In genomic region chr12:16876667-16877066, GRCm38 (mm10) we compare ENCODE assay signal across 13 mouse cellular contexts. TPM values are rescaled to one million over a fixed set of nuclear protein-coding genes. Genes with fewer than 3 reads are reported as not detected.
A peak's percentile ranks its signal among the peaks of the same experiment; 100 is the strongest.
DNase-seq lines count a peak whose midpoint lies in the region; TF ChIP-seq lines count a peak whose summit lies in the region.
"Had no signal": no experiment of that assay in that cellular context is flagged by ENCODE, and none has a peak within 500 bp of the region (broad histone marks: within the 10 kb centered on the region; RNA-seq: fewer than 3 reads in every experiment).

No protein-coding gene starts in this region.

- H3K27me3 ChIP-seq in kidney, adult 2 months (replicated peaks; ENCODE audit: control insufficient read depth, insufficient read depth, low read length), result no peaks in the 10 kb centered on the region
- H3K27me3 ChIP-seq: hindbrain, embryonic 12.5 days had no signal

- TF ChIP-seq POLR2A in kidney, adult 2 months (IDR thresholded peaks at IDR 0.05; ENCODE audit: low read depth, low read length), result no peak

- H3K4me1 ChIP-seq in kidney, adult 2 months (ENCODE audit: control insufficient read depth, insufficient read depth, low read length), result peaks cover 19% of the 10 kb centered on the region; the same call in 1 of the 2 replicates

- no peak overlapping the region for H3K4me3 ChIP-seq in gastrocnemius, adult 2 months
- H3K4me3 ChIP-seq in kidney, adult 2 months (ENCODE audit: insufficient read depth, low read depth, low read length), result no peak overlapping the region
- H3K4me3 ChIP-seq: hindbrain, embryonic 12.5 days; myocyte had no signal

- no peak for DNase-seq in gastrocnemius, adult 2 months
- no peak for DNase-seq in gastrocnemius, adult 18-20 months (ENCODE audit: low spot score)
- no peak for DNase-seq in kidney, adult 2 months
- DNase-seq in kidney, postnatal 36 days, result no peak
- peak; percentile 25 for DNase-seq in retina, embryonic 14.5 days (ENCODE audit: low spot score)
- DNase-seq in retina, postnatal 1 day, result no peak
- DNase-seq in yolk sac, embryonic 10.5 days (ENCODE audit: low spot score), result peak; percentile 51
- DNase-seq in left cerebral cortex, adult 9 months (ENCODE audit: low spot score in 2 of 2), result no peak
- DNase-seq: cerebellum, adult 18-20 months; embryo, embryonic 11 days; spleen, adult 18-20 months had no signal

- no peak for TF ChIP-seq CTCF in gastrocnemius, adult 2 months (IDR thresholded peaks at IDR 0.05)
- TF ChIP-seq CTCF in kidney, adult 2 months (conservative IDR thresholded peaks at IDR 0.05; ENCODE audit: insufficient read depth, insufficient read length, low read depth, low read length), result no peak

- peak overlapping the region; percentile 44 for H3K27ac ChIP-seq in gastrocnemius, adult 2 months
- peak overlapping the region; percentile 24; the same call in 1 of the 2 replicates for H3K27ac ChIP-seq in kidney, adult 2 months (ENCODE audit: insufficient read depth, low read depth, low read length)
- H3K27ac ChIP-seq: hindbrain, embryonic 12.5 days had no signal

- H3K36me3 ChIP-seq in kidney, adult 2 months (ENCODE audit: control insufficient read depth, insufficient read depth, low read length), result no peaks in the 10 kb centered on the region
- H3K36me3 ChIP-seq: hindbrain, embryonic 12.5 days had no signal

- WGBS in kidney, adult 2 months, result 72% methylated on average over 3 of the region's 3 CpGs

- intact Hi-C loops in gastrocnemius, adult 2 months (cut with DNase I), result no loop called here

RNA-seq across cellular contexts. Expression of gene Rock2, which starts 18.0 kb away (rescaled TPM):
- total RNA-seq in gastrocnemius, adult 2 months (2021), result 100 to 1,000 TPM in 1 of 2 experiments, 10 to 100 TPM in 1; 86.0 to 103 TPM
- 10 to 100 TPM; 71.6 to 89.3 TPM for total RNA-seq in gastrocnemius, adult 18-20 months (2021)
- 4.4 and 5.9 TPM in 2 replicates for polyA plus RNA-seq in kidney, adult 2 months (2012; rRNA removed)

Comparison
In these comparisons a context has a peak if more than half of its experiments do, and no peak if none do; other contexts are left out.
1. DNase-seq: peak in retina, embryonic 14.5 days (single experiment) and yolk sac, embryonic 10.5 days (single experiment); none in gastrocnemius, adult 2 months (single experiment), gastrocnemius, adult 18-20 months (single experiment), kidney, adult 2 months (single experiment), kidney, postnatal 36 days (0 of 2), retina, postnatal 1 day (single experiment) and left cerebral cortex, adult 9 months (0 of 2).